Mouse (Mus musculus) testis, adult 2 months (tissue): Measurements from ENCODE around the gene Gzf1.

Experiments used
- CTCF ChIP-seq: fragments of 200-500 bp; IDR thresholded peaks from 2 replicates; pipeline ENCODE4 v1.5.1; 2012; ENCODE audit warnings: low read depth, mild to moderate bottlenecking, inconsistent platforms, low read length, moderate library complexity; ENCODE audit not compliant: control insufficient read depth, insufficient read depth, insufficient replicate concordance
- POLR2A ChIP-seq: fragments of 200-500 bp; IDR thresholded peaks from 2 replicates; pipeline ENCODE4 v1.6.1; 2012; ENCODE audit warnings: low read depth, mild to moderate bottlenecking, inconsistent platforms, low read length, moderate library complexity; ENCODE audit not compliant: control insufficient read depth

GRCm38 (mm10) chr2:148690291-148690690 lies 9.5 kb downstream of the Gzf1 start:
- TF ChIP-seq CTCF: no peak
- TF ChIP-seq POLR2A: no peak
